Mouse (Mus musculus): ENCODE data around the gene Vgf. TPM values are rescaled to one million over a fixed set of nuclear protein-coding genes. Genes with fewer than 3 reads are reported as not detected.
A peak's percentile ranks its signal among the peaks of the same experiment; 100 is the strongest.

Gene Vgf
- total and polyA plus RNA-seq, 3 experiments = 0.38 TPM; not detected in 2

DNA sequence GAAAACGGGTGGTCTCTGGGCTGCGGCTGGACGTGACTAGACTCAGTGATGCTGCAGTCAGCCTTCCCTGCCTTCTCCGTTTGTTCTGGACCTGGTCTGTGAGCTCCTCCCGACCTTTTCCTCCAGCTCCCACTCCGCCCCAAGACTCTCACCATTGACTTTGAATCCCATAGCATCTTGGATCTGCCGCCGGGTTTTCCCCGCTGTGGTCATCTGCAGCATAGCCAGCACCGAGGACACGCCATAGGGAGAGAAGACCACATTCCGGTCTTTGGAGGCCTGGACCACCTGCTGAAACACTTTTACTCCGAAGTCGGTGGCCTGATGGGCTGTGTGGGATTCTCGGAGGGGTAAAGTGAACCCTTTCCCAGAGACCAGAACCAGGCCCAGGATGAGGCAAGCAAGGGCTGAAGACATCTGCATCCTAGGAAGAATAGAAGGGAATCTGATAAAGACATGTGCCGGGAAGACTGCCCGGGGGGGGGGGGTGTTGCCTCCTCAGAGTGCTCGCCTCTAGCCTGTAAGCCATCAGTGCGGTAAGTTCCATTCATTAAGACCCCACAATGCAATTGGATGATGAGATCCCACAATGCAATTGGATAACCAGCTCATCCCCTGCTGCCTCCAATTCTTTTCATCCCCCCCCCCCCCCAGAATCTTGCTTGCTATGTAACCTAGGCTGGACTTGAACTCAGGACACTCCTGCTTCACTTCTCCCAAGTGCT lies 44.9 kb downstream of the Vgf start:
- Histone ChIP-seq H3K27me3 (replicated peaks) (peaks cover 22% of the 10 kb centered on the region), H3K9me3 (replicated peaks; ENCODE audit: low read length) (peaks cover 2% of the 10 kb centered on the region), H3K4me1 (ENCODE audit: control insufficient read depth in 1 of 2, insufficient read depth in 2 of 2) (peaks cover 7 to 38% of the 10 kb centered on the region in 2 experiments), H3K4me3 (replicated peaks in 1 of 3; ENCODE audit: low read depth in 2 of 3, low read length in 2 of 3, poor library complexity in 1 of 3) (no peak overlapping the region), H3K4me2 (ENCODE audit: insufficient read depth, low read depth, poor library complexity, severe bottlenecking) (no peak overlapping the region), H3K36me3 (replicated peaks in 1 of 2; ENCODE audit: control insufficient read depth in 1 of 2, insufficient read depth in 1 of 2, low read length in 1 of 2) (no peaks in the 10 kb centered on the region), H3K79me2 (replicated peaks; ENCODE audit: control insufficient read depth, extremely low read depth, insufficient read depth, poor library complexity, severe bottlenecking) (no peaks in the 10 kb centered on the region), H3K9ac (ENCODE audit: insufficient read depth, low read depth) (no peak overlapping the region), H3K27ac (ENCODE audit: insufficient read depth, low read depth) (no peak overlapping the region)
- no peak for DNase-seq (ENCODE audit: extremely low read depth)
- dilution Hi-C loops (cut with MboI; ENCODE audit: extremely low pct_ligation_motif_present, extremely low pct_unique_long_range_greater_than_20kb, low sequenced_read_pairs) = no loop called here
- in situ Hi-C loops (cut with MboI; ENCODE audit: low pct_ligation_motif_present, low pct_unique_long_range_greater_than_20kb, low sequenced_read_pairs) = no loop called here
- no peak for TF ChIP-seq PAX5 (IDR thresholded peaks at IDR 0.05; ENCODE audit: low read length)
- TF ChIP-seq POLR2AphosphoS2 (IDR thresholded peaks at IDR 0.05; ENCODE audit: low read depth, low read length) = no peak
- TF ChIP-seq TBP (conservative IDR thresholded peaks at IDR 0.05; ENCODE audit: low read depth, low read length) = no peak

DNA sequence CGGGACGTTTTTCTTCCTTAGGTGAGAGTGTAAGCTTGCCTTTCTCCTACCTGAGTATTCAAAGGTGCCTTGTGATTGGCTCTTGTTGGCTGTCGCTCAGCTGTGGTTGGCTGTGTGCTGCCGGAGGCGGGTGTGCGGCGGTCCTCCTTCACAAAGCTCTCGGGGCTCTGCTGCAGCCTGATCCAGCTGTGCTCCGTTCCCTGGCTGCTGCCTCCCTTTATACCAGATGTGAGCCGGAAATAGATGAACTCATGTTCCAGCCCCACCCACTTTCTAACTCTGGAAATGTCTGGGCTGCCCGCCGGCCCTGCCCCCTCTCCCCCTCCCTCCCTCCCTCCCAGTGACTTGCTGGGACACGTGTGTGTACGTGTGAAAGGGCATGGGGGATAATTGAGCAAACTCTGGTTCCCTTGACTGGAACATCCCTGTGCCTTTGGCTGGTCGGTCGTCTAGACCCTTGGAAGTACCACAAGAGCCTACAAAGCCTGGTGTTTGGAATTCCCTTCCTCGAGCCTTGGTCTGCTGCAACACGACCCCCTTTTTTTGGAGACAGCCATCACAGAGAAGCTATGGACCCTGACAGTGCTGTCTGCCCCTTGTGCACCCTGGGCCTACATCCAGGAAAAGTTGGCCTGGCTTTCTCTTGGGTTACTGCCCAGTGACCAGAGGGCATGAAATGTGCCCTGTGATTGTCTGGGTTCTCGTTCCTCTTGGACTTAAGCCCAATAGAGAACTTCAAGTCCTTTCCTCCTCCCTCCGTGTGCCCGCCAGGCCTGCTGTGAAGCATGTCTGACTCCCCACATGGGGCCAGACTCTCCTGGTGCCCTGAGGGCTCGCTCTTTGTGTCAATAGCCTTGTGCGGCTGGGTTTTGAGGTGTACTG lies 46.1 kb downstream of the Vgf start, which contains the start of gene Serpine1:
Serpine1 (minus strand) TSS at position 190 of the 882 bp plus-strand sequence.
- no peak within 1 kb of the TSS for H3K4me3 ChIP-seq (replicated peaks in 1 of 3; ENCODE audit: low read depth in 2 of 3, low read length in 2 of 3, poor library complexity in 1 of 3)
- peaks cover 11 to 45% of the 10 kb centered on the region in 2 experiments for H3K4me1 ChIP-seq (ENCODE audit: control insufficient read depth in 1 of 2, insufficient read depth in 2 of 2)
- no peaks in the 10 kb centered on the region for H3K36me3 ChIP-seq (replicated peaks in 1 of 2; ENCODE audit: control insufficient read depth in 1 of 2, insufficient read depth in 1 of 2, low read length in 1 of 2)
- peak within 1 kb of the TSS; percentile 54 for H3K4me2 ChIP-seq (ENCODE audit: insufficient read depth, low read depth, poor library complexity, severe bottlenecking)
- peaks cover 2% of the 10 kb centered on the region for H3K9me3 ChIP-seq (replicated peaks; ENCODE audit: low read length)
- in situ Hi-C loops (cut with MboI; ENCODE audit: low pct_ligation_motif_present, low pct_unique_long_range_greater_than_20kb, low sequenced_read_pairs) (no loop called here), dilution Hi-C loops (cut with MboI; ENCODE audit: extremely low pct_ligation_motif_present, extremely low pct_unique_long_range_greater_than_20kb, low sequenced_read_pairs) (no loop called here)
- peak; percentile 66 for DNase-seq (ENCODE audit: extremely low read depth)
- H3K79me2 ChIP-seq (replicated peaks; ENCODE audit: control insufficient read depth, extremely low read depth, insufficient read depth, poor library complexity, severe bottlenecking) = no peaks in the 10 kb centered on the region
- H3K9ac ChIP-seq (ENCODE audit: insufficient read depth, low read depth) = no peak within 1 kb of the TSS
- peaks cover 13% of the 10 kb centered on the region for H3K27me3 ChIP-seq (replicated peaks)
- H3K27ac ChIP-seq (ENCODE audit: insufficient read depth, low read depth) = no peak within 1 kb of the TSS
- TF ChIP-seq JUN (IDR thresholded peaks at IDR 0.05; ENCODE audit: insufficient read depth, low read depth, low read length) (no peak), HCFC1 (IDR thresholded peaks at IDR 0.05; ENCODE audit: low read depth, low read length) (no peak), BHLHE40 (IDR thresholded peaks at IDR 0.05; ENCODE audit: low read depth, low read length) (no peak), KAT2A (IDR thresholded peaks at IDR 0.05; ENCODE audit: insufficient replicate concordance, low read length) (no peak), CHD2 (IDR thresholded peaks at IDR 0.05; ENCODE audit: low read length) (no peak), MEF2A (IDR thresholded peaks at IDR 0.05; ENCODE audit: borderline replicate concordance, low read depth, low read length) (no peak), TCF12 (IDR thresholded peaks at IDR 0.05; ENCODE audit: low read depth, low read length) (peak; percentile 28; the same call in 1 of the 2 replicates), IRF4 (IDR thresholded peaks at IDR 0.05; ENCODE audit: low read depth, low read length) (peak; percentile 26; the same call in 1 of the 2 replicates), E2F4 (IDR thresholded peaks at IDR 0.05; ENCODE audit: insufficient replicate concordance, low read depth, low read length) (no peak), MAFK (IDR thresholded peaks at IDR 0.05; ENCODE audit: insufficient replicate concordance, low read length) (no peak), TBP (conservative IDR thresholded peaks at IDR 0.05; ENCODE audit: low read depth, low read length) (peak; percentile 69), NELFE (IDR thresholded peaks at IDR 0.05; ENCODE audit: low read depth, low read length) (peak; percentile 57), USF1 (IDR thresholded peaks at IDR 0.05; ENCODE audit: low read depth, low read length) (no peak), JUND (conservative IDR thresholded peaks at IDR 0.05; ENCODE audit: low read depth, low read length) (no peak), MAZ (IDR thresholded peaks at IDR 0.05; ENCODE audit: low read depth, low read length) (no peak), GABPA (IDR thresholded peaks at IDR 0.05; ENCODE audit: insufficient replicate concordance, low read depth, low read length) (no peak), RAD21 (IDR thresholded peaks at IDR 0.05; ENCODE audit: low read depth, low read length) (no peak), ETS1 (conservative IDR thresholded peaks at IDR 0.05; ENCODE audit: low read depth, low read length) (peak; percentile 20; the same call in 1 of the 2 replicates), EP300 (IDR thresholded peaks at IDR 0.05; ENCODE audit: low read length) (no peak), POLR2AphosphoS2 (IDR thresholded peaks at IDR 0.05; ENCODE audit: low read depth, low read length) (no peak), MAX (IDR thresholded peaks at IDR 0.05; ENCODE audit: low read length) (no peak), ZC3H11A (IDR thresholded peaks at IDR 0.05; ENCODE audit: low read depth, low read length) (no peak), RCOR1 (conservative IDR thresholded peaks at IDR 0.05; ENCODE audit: low read depth, low read length) (no peak), NRF1 (IDR thresholded peaks at IDR 0.05; ENCODE audit: low read depth, low read length) (no peak), ZNF384 (IDR thresholded peaks at IDR 0.05; ENCODE audit: low read depth, low read length) (no peak), USF2 (conservative IDR thresholded peaks at IDR 0.05; ENCODE audit: low read depth, low read length) (no peak), MXI1 (IDR thresholded peaks at IDR 0.05; ENCODE audit: low read depth, low read length) (no peak), ZMIZ1 (IDR thresholded peaks at IDR 0.05; ENCODE audit: low read depth, low read length) (no peak)

Data from CH12.LX (cell line).